Mouse (Mus musculus) ovary, postnatal 14 days (tissue): ENCODE data around the gene Esp31.

Experiments
- DNase-seq: peaks from one replicate; pipeline ENCODE4 v3.0.0; 2022; ENCODE audit warnings: low spot score

The Esp31 gene

GRCm38 (mm10) chr17:38639147-38639546 is at the start of gene Esp31:
Gene Esp31 (plus strand): TSS chr17:38639447.
- no peak for DNase-seq
